Mouse (Mus musculus): ENCODE measurements at regions not wholly inside any gene's neighbourhood (a gene's known extent, or its start where the extent isn't known, plus 50 kb on each side); places are given as distances from the start of the nearest gene placed in this dataset.
A peak's percentile ranks its signal among the peaks of the same experiment; 100 is the strongest.

- peak; percentile 1 to 5 for DNase-seq
Measured at GRCm38 (mm10) chr9:81726542-81726941, 92.9 kb upstream of the Htr1b start.

- no peak for DNase-seq
Measured at GRCm38 (mm10) chr9:81720103-81720502, 86.5 kb upstream of the Htr1b start.

DNA sequence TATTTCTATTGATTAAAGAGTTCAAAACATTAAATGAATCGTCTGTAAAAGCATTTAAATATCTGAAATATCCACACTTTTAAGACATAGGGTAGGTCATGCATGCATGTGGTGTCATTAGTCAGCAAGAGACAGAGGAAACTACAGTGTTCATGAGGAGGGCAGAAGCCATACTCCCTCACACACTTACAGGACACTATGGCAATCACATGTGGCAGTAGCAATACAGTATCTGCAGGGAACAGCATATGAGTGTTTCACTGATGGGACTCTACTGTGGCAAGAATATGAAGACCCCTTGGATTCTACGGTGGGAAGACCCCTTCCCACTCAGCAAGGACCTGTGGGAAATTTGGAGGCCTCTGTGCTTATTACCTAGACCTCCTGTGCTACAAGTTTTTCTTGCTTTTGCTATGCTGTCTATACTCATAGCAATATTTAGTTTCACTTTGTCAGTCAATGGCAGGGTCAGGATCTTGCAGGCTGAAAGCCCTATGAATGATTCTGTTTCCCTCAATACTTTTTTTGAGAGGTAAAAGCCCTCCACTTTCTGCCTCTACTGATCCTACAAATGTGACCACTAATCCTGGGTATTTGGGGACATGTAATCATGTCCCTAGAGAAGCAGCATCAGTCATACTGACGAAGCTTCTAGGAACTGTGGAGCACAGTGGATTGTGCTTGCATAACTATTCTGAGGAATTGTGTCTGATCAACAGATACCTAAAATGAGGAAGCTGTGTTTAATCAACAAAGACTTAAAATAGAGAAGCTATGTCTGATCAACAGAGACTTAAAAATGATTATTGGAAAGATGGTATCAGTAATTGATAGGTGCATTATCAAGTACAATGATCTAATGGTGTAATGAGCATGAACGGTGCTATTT is 83.6 kb upstream of the Htr1b start:
- no peak for DNase-seq

DNA sequence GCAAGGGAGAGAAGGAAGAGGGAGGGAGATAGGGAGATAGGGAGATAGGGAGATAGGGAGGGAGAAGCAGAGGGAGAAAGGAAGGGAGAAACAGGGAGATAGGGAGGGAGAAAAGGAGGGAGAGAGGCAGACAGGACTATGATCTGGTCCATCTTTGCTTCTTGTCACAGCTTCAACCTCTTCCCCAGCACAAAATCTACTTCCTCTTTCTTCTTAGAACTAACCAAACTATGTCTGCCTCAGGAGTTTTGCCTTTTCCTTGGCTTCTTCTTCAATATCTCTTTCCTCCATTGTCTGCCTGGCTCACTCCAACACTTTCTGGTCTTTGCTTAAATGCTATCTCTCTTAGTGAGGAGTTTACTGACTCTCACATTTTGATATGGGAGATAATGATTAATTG is 57.7 kb upstream of the Htr1b start:
- DNase-seq: no peak

DNA sequence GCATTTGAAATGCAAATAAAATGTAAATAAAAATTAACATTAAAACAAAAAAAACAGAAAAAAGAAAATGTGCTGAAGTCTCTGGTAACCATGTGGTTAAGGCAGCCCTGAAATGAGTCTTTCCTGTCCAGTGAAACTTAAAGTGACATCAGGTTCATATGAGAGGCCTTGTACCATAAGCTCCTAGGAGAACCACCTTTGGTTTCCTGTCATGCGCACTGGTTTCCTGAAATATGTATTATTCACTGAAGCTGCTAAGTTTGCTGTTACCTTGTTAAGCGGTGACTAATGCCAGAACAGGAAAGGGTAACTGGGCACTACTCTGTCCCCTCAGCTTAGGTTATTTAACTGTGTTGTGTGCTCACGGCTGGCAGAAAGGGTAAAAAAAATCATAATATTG is 56.1 kb upstream of the Htr1b start:
- DNase-seq: no peak

Measured in cerebellum, postnatal 10 days (tissue).